Mouse (Mus musculus) MEL (cell line): ENCODE data around the gene Myo3b. TPM values are rescaled to one million over a fixed set of nuclear protein-coding genes. Genes with fewer than 3 reads are reported as not detected.

Experiments
- DNase-seq: peaks from one replicate; pipeline ENCODE4 v3.0.0; 2011; ENCODE audit warnings: low read depth, low spot score
- H3K27ac ChIP-seq: 2 replicates; pipeline ENCODE4 v1.5.1; 2012; ENCODE audit warnings: low read depth, mild to moderate bottlenecking, control low read depth, low read length, moderate library complexity; ENCODE audit not compliant: control insufficient read depth
- H3K27me3 ChIP-seq, 2 experiments: fragments of 150-350 bp in 1 of 2; sonication (generic) in 1 of 2; 2 replicates each; pipeline ENCODE4 v1.6.1; 2012; ENCODE audit warnings: low read length in 2 of 2, mild to moderate bottlenecking in 2 of 2, improper control_type of control experiment in 1 of 2, moderate library complexity in 1 of 2; ENCODE audit not compliant: insufficient read depth in 2 of 2, control insufficient read depth in 1 of 2
- H3K36me3 ChIP-seq, 2 experiments: 2 replicates each; pipeline ENCODE4 v1.6.1; 2012 to 2014; ENCODE audit warnings: low read length in 2 of 2, improper control_type of control experiment in 1 of 2, inconsistent platforms in 1 of 2, mild to moderate bottlenecking in 1 of 2; ENCODE audit not compliant: insufficient read depth in 2 of 2, control insufficient read depth in 1 of 2
- H3K4me1 ChIP-seq, 2 experiments: fragments of 150-350 bp in 1 of 2; sonication (generic) in 1 of 2; 2 replicates each; pipeline ENCODE4 v1.6.1; 2012; ENCODE audit warnings: low read length in 2 of 2, improper control_type of control experiment in 1 of 2, mild to moderate bottlenecking in 1 of 2; ENCODE audit not compliant: insufficient read depth in 2 of 2, control insufficient read depth in 1 of 2
- H3K4me3 ChIP-seq, 2 experiments: fragments of 150-350 bp in 1 of 2; sonication (generic) in 1 of 2; 2 replicates each; pipeline ENCODE4 v1.5.1; 2012; ENCODE audit warnings: low read depth in 2 of 2, low read length in 2 of 2, mild to moderate bottlenecking in 2 of 2, moderate library complexity in 2 of 2, control low read depth in 1 of 2, improper control_type of control experiment in 1 of 2; ENCODE audit not compliant: control insufficient read depth in 1 of 2, insufficient read depth in 1 of 2
- H3K79me2 ChIP-seq: 2 replicates; pipeline ENCODE4 v1.6.1; 2012; ENCODE audit warnings: mild to moderate bottlenecking, low read length, moderate library complexity; ENCODE audit not compliant: control insufficient read depth, poor library complexity, insufficient read depth
- H3K9ac ChIP-seq: 2 replicates; pipeline ENCODE4 v1.6.1; 2012; ENCODE audit warnings: low read depth, mild to moderate bottlenecking, control low read depth, low read length, moderate library complexity; ENCODE audit not compliant: control insufficient read depth, poor library complexity, severe bottlenecking
- H3K9me3 ChIP-seq: fragments of 150-350 bp; sonication (generic); replicated peaks from 2 replicates; pipeline ENCODE4 v1.6.1; 2012; ENCODE audit warnings: mild to moderate bottlenecking, low read length, improper control_type of control experiment, moderate library complexity; ENCODE audit not compliant: insufficient read depth
- CHD2 ChIP-seq: IDR thresholded peaks from 2 replicates; pipeline ENCODE4 v1.6.1; 2011; ENCODE audit warnings: low read length, improper control_type of control experiment
- CTCF ChIP-seq, 3 experiments: IDR thresholded peaks in 2 of 3; conservative IDR thresholded peaks in 1 of 3; 2 replicates each; pipeline ENCODE4 v1.5.1; 2011 to 2012; ENCODE audit warnings: low read length in 3 of 3, low read depth in 2 of 3, mild to moderate bottlenecking in 2 of 3, improper control_type of control experiment in 1 of 3, inconsistent platforms in 1 of 3, mixed read lengths in 1 of 3, moderate library complexity in 1 of 3; ENCODE audit not compliant: control insufficient read depth in 1 of 3, insufficient read depth in 1 of 3, poor library complexity in 1 of 3, severe bottlenecking in 1 of 3
- E2F4 ChIP-seq: IDR thresholded peaks from 2 replicates; pipeline ENCODE4 v1.6.1; 2011; ENCODE audit warnings: low read depth, low read length, improper control_type of control experiment, borderline replicate concordance
- EP300 ChIP-seq, 2 experiments: IDR thresholded peaks; 2 replicates each; pipeline ENCODE4 v1.6.1; 2011; ENCODE audit warnings: improper control_type of control experiment in 2 of 2, low read length in 2 of 2, low read depth in 1 of 2, mild to moderate bottlenecking in 1 of 2
- HCFC1 ChIP-seq: IDR thresholded peaks from 2 replicates; pipeline ENCODE4 v1.6.1; 2012; ENCODE audit warnings: low read depth, mild to moderate bottlenecking, inconsistent platforms, low read length, improper control_type of control experiment, moderate library complexity
- JUND ChIP-seq: IDR thresholded peaks from 2 replicates; pipeline ENCODE4 v1.6.1; 2011; ENCODE audit warnings: low read depth, mild to moderate bottlenecking, improper control_type of control experiment, low read length
- KAT2A ChIP-seq: conservative IDR thresholded peaks from 2 replicates; pipeline ENCODE4 v1.6.1; 2012; ENCODE audit warnings: low read depth, low read length, improper control_type of control experiment, inconsistent platforms
- MAX ChIP-seq: IDR thresholded peaks from 2 replicates; pipeline ENCODE4 v1.6.1; 2011; ENCODE audit warnings: low read length, improper control_type of control experiment
- MAZ ChIP-seq: IDR thresholded peaks from 2 replicates; pipeline ENCODE4 v1.6.1; 2012; ENCODE audit warnings: low read depth, mild to moderate bottlenecking, inconsistent platforms, low read length, improper control_type of control experiment
- MEF2A ChIP-seq: IDR thresholded peaks from 2 replicates; pipeline ENCODE4 v1.6.1; 2014; ENCODE audit warnings: low read depth, mild to moderate bottlenecking, inconsistent platforms, low read length, improper control_type of control experiment; ENCODE audit not compliant: poor library complexity, insufficient replicate concordance, severe bottlenecking; ENCODE audit errors: extremely low read depth
- MXI1 ChIP-seq: IDR thresholded peaks from 2 replicates; pipeline ENCODE4 v1.6.1; 2011; ENCODE audit warnings: mild to moderate bottlenecking, low read depth, low read length, improper control_type of control experiment
- MYB ChIP-seq: IDR thresholded peaks from 2 replicates; pipeline ENCODE4 v1.6.1; 2011; ENCODE audit warnings: mild to moderate bottlenecking, low read depth, low read length, improper control_type of control experiment
- MYC ChIP-seq: IDR thresholded peaks from 2 replicates; pipeline ENCODE4 v1.6.1; 2011; ENCODE audit warnings: low read depth, mild to moderate bottlenecking, low read length, improper control_type of control experiment, moderate library complexity
- POLR2A ChIP-seq, 2 experiments: IDR thresholded peaks; 2 replicates each; pipeline ENCODE4 v1.6.1; 2011 to 2012; ENCODE audit warnings: low read length in 2 of 2, mild to moderate bottlenecking in 2 of 2, control low read depth in 1 of 2, improper control_type of control experiment in 1 of 2, low read depth in 1 of 2, moderate library complexity in 1 of 2; ENCODE audit not compliant: control insufficient read depth in 1 of 2, insufficient read depth in 1 of 2, poor library complexity in 1 of 2
- POLR2AphosphoS2 ChIP-seq: IDR thresholded peaks from 2 replicates; pipeline ENCODE4 v1.6.1; 2011; ENCODE audit warnings: low read length, improper control_type of control experiment
- POLR2AphosphoS5 ChIP-seq: IDR thresholded peaks from 2 replicates; pipeline ENCODE4 v1.6.1; 2012; ENCODE audit warnings: low read depth, borderline replicate concordance, mild to moderate bottlenecking, inconsistent platforms, low read length, moderate library complexity, mixed read lengths
- RAD21 ChIP-seq: IDR thresholded peaks from 2 replicates; pipeline ENCODE4 v1.6.1; 2011; ENCODE audit warnings: mild to moderate bottlenecking, low read depth, low read length, improper control_type of control experiment
- TCF12 ChIP-seq: IDR thresholded peaks from 2 replicates; pipeline ENCODE4 v1.6.1; 2014; ENCODE audit warnings: low read depth, mild to moderate bottlenecking, inconsistent platforms, low read length, improper control_type of control experiment, moderate library complexity
- UBTF ChIP-seq: IDR thresholded peaks from 2 replicates; pipeline ENCODE4 v1.6.1; 2012; ENCODE audit warnings: low read depth, mild to moderate bottlenecking, inconsistent platforms, low read length, improper control_type of control experiment, moderate library complexity, borderline replicate concordance; ENCODE audit not compliant: insufficient read depth
- USF1 ChIP-seq: IDR thresholded peaks from 2 replicates; pipeline ENCODE4 v1.6.1; 2014; ENCODE audit warnings: low read depth, mild to moderate bottlenecking, inconsistent platforms, low read length, improper control_type of control experiment, moderate library complexity
- ZMIZ1 ChIP-seq: IDR thresholded peaks from 2 replicates; pipeline ENCODE4 v1.6.1; 2012; ENCODE audit warnings: low read depth, mild to moderate bottlenecking, inconsistent platforms, low read length, improper control_type of control experiment, moderate library complexity
- ZNF384 ChIP-seq: IDR thresholded peaks from 2 replicates; pipeline ENCODE4 v1.6.1; 2012; ENCODE audit warnings: low read depth, mild to moderate bottlenecking, inconsistent platforms, low read length, improper control_type of control experiment
- polyA plus RNA-seq, 2 experiments: library from polyadenylated mRNA; stranded (reverse) in 1 of 2; unstranded in 1 of 2; fragments of >175 nt in 1 of 2; fragments of >200 nt in 1 of 2; gene quantifications; 2 replicates each; pipeline versions ENCODE4 v1.2.1 to v1.2.4; 2012; ENCODE audit warnings: low replicate concordance in 2 of 2, low read depth in 1 of 2; ENCODE audit not compliant: insufficient read length in 2 of 2, insufficient read depth in 1 of 2, missing spikeins in 1 of 2
- total RNA-seq: library from RNA; depleted of rRNA; stranded (reverse); fragments of 300-350 nt; gene quantifications from 2 replicates; pipeline ENCODE4 v1.2.3, GENCODE M21; 2012

Gene Myo3b
- total and polyA plus RNA-seq, 3 experiments: not detected

DNA sequence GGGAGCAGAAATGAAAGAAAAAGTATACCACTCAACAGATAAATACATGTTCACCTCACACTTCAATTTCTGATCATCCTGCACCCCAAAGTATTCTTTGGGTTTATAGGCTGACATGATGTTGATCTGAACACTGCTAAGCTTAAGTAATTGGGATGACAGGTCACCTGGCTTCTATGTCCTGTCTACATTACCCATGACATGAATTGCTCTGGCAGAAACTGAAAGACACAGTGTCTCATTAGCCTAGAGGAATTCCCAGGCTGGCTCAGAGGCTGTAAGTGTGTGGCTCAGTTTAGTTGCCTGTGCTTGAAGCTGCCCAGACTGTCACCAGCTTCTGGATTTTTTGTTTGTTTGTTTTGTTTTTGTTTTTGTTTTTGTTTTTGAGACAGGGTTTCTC, 139.3 kb downstream of the Myo3b start:
- Histone ChIP-seq H3K9me3 (no peaks in the 10 kb centered on the region), H3K27me3 (no peaks in the 10 kb centered on the region; a peak in 1 of 4 replicates), H3K9ac (no peak overlapping the region), H3K4me1 (no peaks in the 10 kb centered on the region), H3K36me3 (no peaks in the 10 kb centered on the region), H3K79me2 (no peaks in the 10 kb centered on the region), H3K27ac (no peak overlapping the region), H3K4me3 (no peak overlapping the region)
- no peak for DNase-seq
- no peak for TF ChIP-seq MYB
- TF ChIP-seq MYC: no peak
- TF ChIP-seq UBTF: no peak
- TF ChIP-seq POLR2AphosphoS5: no peak
- no peak for TF ChIP-seq USF1
- no peak for TF ChIP-seq E2F4
- no peak for TF ChIP-seq CHD2
- TF ChIP-seq RAD21: no peak
- TF ChIP-seq EP300 (IDR thresholded peaks at IDR 0.05; ENCODE audit: low read depth in 1 of 2, low read length in 2 of 2): no peak
- no peak for TF ChIP-seq TCF12
- no peak for TF ChIP-seq MAZ
- no peak for TF ChIP-seq JUND

DNA sequence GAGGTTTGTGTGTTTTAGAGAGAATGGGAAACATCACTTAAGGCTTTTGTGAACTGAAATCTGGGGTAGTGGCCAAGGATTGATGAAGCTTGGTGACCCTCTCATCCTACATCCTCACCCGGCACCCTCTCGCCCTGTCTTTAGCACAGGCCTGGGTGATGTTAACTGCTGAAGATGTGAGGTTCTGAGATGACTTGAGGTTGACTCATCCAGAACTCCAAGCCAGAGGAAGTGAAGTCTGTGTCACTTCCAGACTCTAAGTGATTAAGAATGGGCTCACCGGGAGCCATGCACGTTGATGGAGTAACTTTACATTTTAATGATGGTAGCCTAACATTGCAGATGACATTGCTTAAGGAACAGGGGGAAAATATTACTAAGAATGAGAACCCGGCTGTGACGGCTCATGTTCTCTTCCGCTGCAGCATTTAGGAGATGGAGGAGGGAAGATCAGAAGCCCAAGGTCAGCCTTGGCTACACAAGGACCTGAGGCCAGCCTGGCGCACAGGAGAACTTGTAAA, 143.3 kb downstream of the Myo3b start:
- no peak for DNase-seq
- Histone ChIP-seq H3K4me1 (no peaks in the 10 kb centered on the region), H3K4me3 (no peak overlapping the region), H3K27ac (no peak overlapping the region), H3K27me3 (no peaks in the 10 kb centered on the region; a peak in 1 of 4 replicates), H3K79me2 (no peaks in the 10 kb centered on the region), H3K9me3 (no peaks in the 10 kb centered on the region), H3K36me3 (no peaks in the 10 kb centered on the region), H3K9ac (no peak overlapping the region)
- TF ChIP-seq MXI1: no peak
- TF ChIP-seq MYC: no peak
- TF ChIP-seq KAT2A: no peak
- TF ChIP-seq CTCF (IDR thresholded peaks at IDR 0.05 in 2 of 3, conservative IDR thresholded peaks at IDR 0.05 in 1 of 3; ENCODE audit: control insufficient read depth in 1 of 3, insufficient read depth in 1 of 3, low read depth in 2 of 3, low read length in 3 of 3, poor library complexity in 1 of 3, severe bottlenecking in 1 of 3): no peak
- TF ChIP-seq MYB: no peak
- no peak for TF ChIP-seq HCFC1
- no peak for TF ChIP-seq ZNF384
- TF ChIP-seq RAD21: no peak
- no peak for TF ChIP-seq TCF12
- no peak for TF ChIP-seq POLR2AphosphoS2
- no peak for TF ChIP-seq ZMIZ1
- TF ChIP-seq MAZ: no peak
- TF ChIP-seq EP300 (IDR thresholded peaks at IDR 0.05; ENCODE audit: low read depth in 1 of 2, low read length in 2 of 2): no peak
- no peak for TF ChIP-seq MEF2A
- no peak for TF ChIP-seq UBTF
- no peak for TF ChIP-seq MAX
- no peak for TF ChIP-seq POLR2A (IDR thresholded peaks at IDR 0.05; ENCODE audit: control insufficient read depth in 1 of 2, insufficient read depth in 1 of 2, low read depth in 1 of 2, low read length in 2 of 2, poor library complexity in 1 of 2)
